Mouse (Mus musculus) liver, embryonic 14.5 days (tissue): ENCODE results near the gene 1700003F12Rik.

Experiments used
- CTCF ChIP-seq: IDR thresholded peaks from 2 replicates; pipeline ENCODE4 v1.5.1; 2016; ENCODE audit warnings: antibody characterized with exemption, low read depth, control low read depth
- EP300 ChIP-seq: IDR thresholded peaks from 2 replicates; pipeline ENCODE4 v1.6.1; 2016; ENCODE audit warnings: antibody characterized with exemption, low read depth

- TF ChIP-seq CTCF (no peak), EP300 (no peak)
Measured at GRCm38 (mm10) chr2:154510141-154510540, 36.7 kb upstream of the 1700003F12Rik start.
